Mouse (Mus musculus) G1E-ER4 (cell line): Measurements from ENCODE around the gene Itgb4. TPM values are rescaled to one million over a fixed set of nuclear protein-coding genes. Genes with fewer than 3 reads are reported as not detected.
A peak's percentile ranks its signal among the peaks of the same experiment; 100 is the strongest.

Experiments used
- GATA1 ChIP-seq: IDR thresholded peaks from one replicate; pipeline ENCODE4 v1.8.0; 2012; ENCODE audit warnings: low read length, inconsistent platforms
- polyA plus RNA-seq: library from polyadenylated mRNA; stranded (reverse); fragments of >175 nt; gene quantifications from 2 replicates; pipeline ENCODE4 v1.2.3, GENCODE M21; 2012

The Itgb4 gene
- polyA plus RNA-seq, 1 experiment = 0.13 TPM

- TF ChIP-seq GATA1 = no peak
Measured at GRCm38 (mm10) chr11:116011529-116012261, 37.2 kb downstream of the Itgb4 start.

GRCm38 (mm10) chr11:116012262-116012947 lies 37.9 kb downstream of the Itgb4 start, which contains the start of gene Galk1:
Galk1 (minus strand) TSS chr11:116012719.
- no peak for TF ChIP-seq GATA1

- peak; percentile 38 for TF ChIP-seq GATA1
Measured at GRCm38 (mm10) chr11:116014821-116015220, 40.3 kb downstream of the Itgb4 start.

GRCm38 (mm10) chr11:116018106-116018505 lies 43.6 kb downstream of the Itgb4 start:
- no peak for TF ChIP-seq GATA1

GRCm38 (mm10) chr11:116019360-116019791 lies 44.9 kb downstream of the Itgb4 start:
- TF ChIP-seq GATA1 = no peak

GRCm38 (mm10) chr11:116019976-116020411 lies 45.5 kb downstream of the Itgb4 start:
- no peak for TF ChIP-seq GATA1

- no peak for TF ChIP-seq GATA1
Measured at GRCm38 (mm10) chr11:116020519-116020922, 46.0 kb downstream of the Itgb4 start.

- TF ChIP-seq GATA1 = no peak
Measured at GRCm38 (mm10) chr11:116021328-116022220, 47.1 kb downstream of the Itgb4 start.

- no peak for TF ChIP-seq GATA1
Measured at GRCm38 (mm10) chr11:116022256-116022780, 47.8 kb downstream of the Itgb4 start.

- TF ChIP-seq GATA1 = no peak
Measured at GRCm38 (mm10) chr11:116023771-116024355, 49.4 kb downstream of the Itgb4 start.

- no peak for TF ChIP-seq GATA1
Measured at GRCm38 (mm10) chr11:116024356-116024808, 49.9 kb downstream of the Itgb4 start.

- TF ChIP-seq GATA1 = no peak
Measured at GRCm38 (mm10) chr11:116025056-116025845, 50.7 kb downstream of the Itgb4 start.

GRCm38 (mm10) chr11:116027756-116028155 lies 53.2 kb downstream of the Itgb4 start, which contains the start of gene H3f3b:
H3f3b (minus strand) TSS chr11:116027962.
- no peak for TF ChIP-seq GATA1
